Mouse (Mus musculus): ENCODE measurements around the gene Tbpl1. TPM values are rescaled to one million over a fixed set of nuclear protein-coding genes. Genes with fewer than 3 reads are reported as not detected.
A peak's percentile ranks its signal among the peaks of the same experiment; 100 is the strongest.

Gene Tbpl1
- polyA plus RNA-seq (2015; fragmentation: Nextera tagmentation; extraction: Ambion mirVana): 79.6 and 86.8 TPM in 2 replicates

- ATAC-seq (ENCODE audit: low FRiP score, low read depth): peak; percentile 98
- peaks cover 40% of the 10 kb centered on the region for H3K4me1 ChIP-seq (replicated peaks)
- H3K9ac ChIP-seq: peak within 1 kb of the TSS; percentile 94
- H3K27me3 ChIP-seq: no peaks in the 10 kb centered on the region
- H3K27ac ChIP-seq (replicated peaks): peak within 1 kb of the TSS; percentile 96
- no peaks in the 10 kb centered on the region for H3K9me3 ChIP-seq
- H3K4me2 ChIP-seq: peak within 1 kb of the TSS; percentile 90
- under 1% methylated on average over 75 of the region's 77 CpGs for WGBS
- no peaks in the 10 kb centered on the region for H3K36me3 ChIP-seq
- H3K4me3 ChIP-seq: peak within 1 kb of the TSS; percentile 97
These were observed at the start of gene Tbpl1 for GRCm38 (mm10) chr10:22731272-22732093. TSS of gene Tbpl1 (minus strand) at chr10:22731938.

- Histone ChIP-seq H3K27me3 (no peaks in the 10 kb centered on the region), H3K36me3 (no peaks in the 10 kb centered on the region), H3K4me1 (replicated peaks) (no peaks in the 10 kb centered on the region), H3K27ac (replicated peaks) (no peak overlapping the region), H3K4me3 (no peak overlapping the region), H3K9me3 (no peaks in the 10 kb centered on the region), H3K4me2 (no peak overlapping the region), H3K9ac (no peak overlapping the region)
- no peak for ATAC-seq (ENCODE audit: low FRiP score, low read depth)
- 41% methylated on average over 4 of the region's 4 CpGs for WGBS
These were observed 49.7 kb upstream of the Tbpl1 start for GRCm38 (mm10) chr10:22781466-22781865.

GRCm38 (mm10) chr10:22777939-22778338 lies 46.2 kb upstream of the Tbpl1 start:
- Histone ChIP-seq H3K9me3 (no peaks in the 10 kb centered on the region), H3K4me2 (no peak overlapping the region), H3K36me3 (no peaks in the 10 kb centered on the region), H3K4me1 (replicated peaks) (no peaks in the 10 kb centered on the region), H3K27me3 (no peaks in the 10 kb centered on the region), H3K9ac (no peak overlapping the region), H3K4me3 (no peak overlapping the region), H3K27ac (replicated peaks) (no peak overlapping the region)
- ATAC-seq (ENCODE audit: low FRiP score, low read depth): no peak
- 21% methylated on average over 5 of the region's 5 CpGs for WGBS

GRCm38 (mm10) chr10:22776007-22776698 lies 44.4 kb upstream of the Tbpl1 start:
- H3K9ac ChIP-seq: no peak overlapping the region
- peak; percentile 74 for ATAC-seq (ENCODE audit: low FRiP score, low read depth)

GRCm38 (mm10) chr10:22775456-22775855 lies 43.7 kb upstream of the Tbpl1 start:
- no peak overlapping the region for H3K4me3 ChIP-seq
- ATAC-seq (ENCODE audit: low FRiP score, low read depth): no peak
- no peak overlapping the region for H3K9ac ChIP-seq
- no peak overlapping the region for H3K27ac ChIP-seq (replicated peaks)
- WGBS: 85% methylated on average over 2 of the region's 2 CpGs
- H3K27me3 ChIP-seq: no peaks in the 10 kb centered on the region
- no peak overlapping the region for H3K4me2 ChIP-seq
- no peaks in the 10 kb centered on the region for H3K36me3 ChIP-seq
- H3K9me3 ChIP-seq: no peaks in the 10 kb centered on the region
- H3K4me1 ChIP-seq (replicated peaks): no peaks in the 10 kb centered on the region

More at GRCm38 (mm10) chr10:22776007-22776698, 44.4 kb upstream of the Tbpl1 start:
- Histone ChIP-seq H3K27me3 (no peaks in the 10 kb centered on the region), H3K9me3 (no peaks in the 10 kb centered on the region), H3K36me3 (no peaks in the 10 kb centered on the region), H3K4me1 (replicated peaks) (no peaks in the 10 kb centered on the region), H3K27ac (replicated peaks) (no peak overlapping the region), H3K4me3 (no peak overlapping the region), H3K4me2 (no peak overlapping the region)
- WGBS: 15% methylated on average over 7 of the region's 7 CpGs

- Histone ChIP-seq H3K4me1 (replicated peaks) (no peaks in the 10 kb centered on the region), H3K27me3 (no peaks in the 10 kb centered on the region), H3K27ac (replicated peaks) (no peak overlapping the region), H3K4me3 (no peak overlapping the region), H3K9me3 (no peaks in the 10 kb centered on the region), H3K9ac (no peak overlapping the region), H3K4me2 (no peak overlapping the region), H3K36me3 (no peaks in the 10 kb centered on the region)
- ATAC-seq (ENCODE audit: low FRiP score, low read depth): no peak
- WGBS: 87% methylated on average over 3 of the region's 3 CpGs
These were observed 42.9 kb upstream of the Tbpl1 start for GRCm38 (mm10) chr10:22774626-22775025.

- Histone ChIP-seq H3K27me3 (no peaks in the 10 kb centered on the region), H3K36me3 (no peaks in the 10 kb centered on the region), H3K4me1 (replicated peaks) (no peaks in the 10 kb centered on the region), H3K27ac (replicated peaks) (no peak overlapping the region), H3K9ac (no peak overlapping the region), H3K9me3 (no peaks in the 10 kb centered on the region), H3K4me2 (no peak overlapping the region), H3K4me3 (no peak overlapping the region)
- WGBS: 100% methylated on average over 1 of the region's 1 CpGs
- no peak for ATAC-seq (ENCODE audit: low FRiP score, low read depth)
These were observed 22.5 kb upstream of the Tbpl1 start for GRCm38 (mm10) chr10:22754240-22754639.

GRCm38 (mm10) chr10:22751175-22751682 lies 19.5 kb upstream of the Tbpl1 start:
- no peak overlapping the region for H3K9ac ChIP-seq
- H3K27ac ChIP-seq (replicated peaks): no peak overlapping the region
- H3K9me3 ChIP-seq: no peaks in the 10 kb centered on the region
- WGBS: 78% methylated on average over 5 of the region's 5 CpGs
- no peaks in the 10 kb centered on the region for H3K36me3 ChIP-seq
- H3K4me2 ChIP-seq: no peak overlapping the region
- ATAC-seq (ENCODE audit: low FRiP score, low read depth): no peak
- no peak overlapping the region for H3K4me3 ChIP-seq
- peaks cover 10% of the 10 kb centered on the region; the same call in 1 of the 2 replicates for H3K4me1 ChIP-seq (replicated peaks)
- no peaks in the 10 kb centered on the region for H3K27me3 ChIP-seq

GRCm38 (mm10) chr10:22746334-22747322 lies 14.9 kb upstream of the Tbpl1 start:
- 0 out of 2 replicates have a peak overlapping the region, but pooled peaks have one; percentile 10 for H3K4me2 ChIP-seq
- peak; percentile 97 for ATAC-seq (ENCODE audit: low FRiP score, low read depth)
- peaks cover 16% of the 10 kb centered on the region; the same call in 1 of the 2 replicates for H3K4me1 ChIP-seq (replicated peaks)
- 38% methylated on average over 13 of the region's 13 CpGs for WGBS
- no peak overlapping the region for H3K9ac ChIP-seq
- no peaks in the 10 kb centered on the region for H3K36me3 ChIP-seq
- H3K4me3 ChIP-seq: no peak overlapping the region
- peak overlapping the region; percentile 83 for H3K27ac ChIP-seq (replicated peaks)
- no peaks in the 10 kb centered on the region for H3K9me3 ChIP-seq
- no peaks in the 10 kb centered on the region for H3K27me3 ChIP-seq

- H3K4me1 ChIP-seq (replicated peaks): peaks cover 16% of the 10 kb centered on the region; the same call in 1 of the 2 replicates
- peak overlapping the region; percentile 83 for H3K27ac ChIP-seq (replicated peaks)
- no peaks in the 10 kb centered on the region for H3K9me3 ChIP-seq
- no peaks in the 10 kb centered on the region for H3K27me3 ChIP-seq
- 54% methylated on average over 7 of the region's 7 CpGs for WGBS
- no peaks in the 10 kb centered on the region for H3K36me3 ChIP-seq
- H3K4me3 ChIP-seq: no peak overlapping the region
- no peak overlapping the region for H3K9ac ChIP-seq
- ATAC-seq (ENCODE audit: low FRiP score, low read depth): no peak; the same call in none of the 2 replicates
- no peak overlapping the region for H3K4me2 ChIP-seq
These were observed 14.2 kb upstream of the Tbpl1 start for GRCm38 (mm10) chr10:22745922-22746321.

GRCm38 (mm10) chr10:22732181-22732580 lies 443 bp upstream of the Tbpl1 start:
- 60% methylated on average over 10 of the region's 10 CpGs for WGBS
- H3K4me2 ChIP-seq: peak overlapping the region; percentile 90
- H3K27me3 ChIP-seq: no peaks in the 10 kb centered on the region
- peak overlapping the region; percentile 96 for H3K27ac ChIP-seq (replicated peaks)
- H3K36me3 ChIP-seq: no peaks in the 10 kb centered on the region
- H3K9me3 ChIP-seq: no peaks in the 10 kb centered on the region
- ATAC-seq (ENCODE audit: low FRiP score, low read depth): no peak
- H3K4me1 ChIP-seq (replicated peaks): peaks cover 33% of the 10 kb centered on the region
- H3K4me3 ChIP-seq: peak overlapping the region; percentile 97
- H3K9ac ChIP-seq: peak overlapping the region; percentile 77; the same call in 1 of the 2 replicates
